In genomic region chr14:84446941-84447641, GRCm38 (mm10) we compare ENCODE assay signal across 9 mouse cellular contexts. TPM values are rescaled to one million over a fixed set of nuclear protein-coding genes. Genes with fewer than 3 reads are reported as not detected.
DNase-seq lines count a peak whose midpoint lies in the region; ATAC-seq and TF ChIP-seq lines count a peak whose summit lies in the region.
"Had no signal": no experiment of that assay in that cellular context is flagged by ENCODE, and none has a peak within 500 bp of the region (broad histone marks: within the 10 kb centered on the region; RNA-seq: fewer than 3 reads in every experiment).

No protein-coding gene starts in this region.

- TF ChIP-seq CTCF in lung, adult 2 months (IDR thresholded peaks at IDR 0.05; ENCODE audit: insufficient read depth, low read length), result peak; percentile 37; the same call in 1 of the 2 replicates

- peak; percentile 50 for DNase-seq in ES-CJ7 (ENCODE audit: low read depth, low spot score)
- peak; percentile 25 for DNase-seq in forelimb bud, embryonic 11.5 days (ENCODE audit: low read depth, low spot score)
- peak; percentile 69 for DNase-seq in heart, postnatal 4 days
- peak; percentile 19 to 65 for DNase-seq in layer of hippocampus, adult 18-20 months (ENCODE audit: low spot score in 2 of 2)
- DNase-seq in lung, adult 2 months, result peak; percentile 58
- DNase-seq in adipocyte (ENCODE audit: low spot score), result no peak

- H3K4me1 ChIP-seq in brown adipose tissue, adult 24 weeks (ENCODE audit: control insufficient read depth, insufficient read depth, insufficient read length, low read length), result no peaks in the 10 kb centered on the region
- H3K4me1 ChIP-seq in lung, adult 2 months (ENCODE audit: control insufficient read depth, insufficient read depth, low read length), result no peaks in the 10 kb centered on the region
- peaks cover 13% of the 10 kb centered on the region for H3K4me1 ChIP-seq in neural tube, embryonic 15.5 days

- TF ChIP-seq POLR2A in lung, adult 2 months (IDR thresholded peaks at IDR 0.05; ENCODE audit: borderline replicate concordance, extremely low read depth, low read depth, low read length), result peak; percentile 6; the same call in 1 of the 2 replicates

- H3K9ac ChIP-seq in neural tube, embryonic 15.5 days (replicated peaks), result peak overlapping the region; percentile 69

- peak overlapping the region; percentile 78 for H3K4me3 ChIP-seq in brown adipose tissue, adult 24 weeks (ENCODE audit: insufficient read depth, low read depth, low read length)
- peak overlapping the region; percentile 85 for H3K4me3 ChIP-seq in lung, adult 2 months (replicated peaks; ENCODE audit: extremely low read depth, low read depth, low read length)
- H3K4me3 ChIP-seq in neural tube, embryonic 15.5 days (replicated peaks), result peak overlapping the region; percentile 68
- H3K4me3 ChIP-seq: myocyte had no signal

- no peak for ATAC-seq in neural tube, embryonic 15.5 days (ENCODE audit: low FRiP score)

- no peaks in the 10 kb centered on the region for H3K36me3 ChIP-seq in neural tube, embryonic 15.5 days

- no peaks in the 10 kb centered on the region for H3K9me3 ChIP-seq in neural tube, embryonic 15.5 days (replicated peaks)

- H3K27ac ChIP-seq in brown adipose tissue, adult 24 weeks (replicated peaks; ENCODE audit: low read depth, low read length), result peak overlapping the region; percentile 29; the same call in 1 of the 2 replicates
- no peak overlapping the region for H3K27ac ChIP-seq in neural tube, embryonic 15.5 days (replicated peaks)

- WGBS in lung, adult 2 months, result 7% methylated on average over 45 of the region's 45 CpGs
- WGBS in neural tube, embryonic 15.5 days, result 5% methylated on average over 45 of the region's 45 CpGs

- H3K4me2 ChIP-seq in neural tube, embryonic 15.5 days, result peak overlapping the region; percentile 81

- H3K27me3 ChIP-seq in neural tube, embryonic 15.5 days (replicated peaks), result no peaks in the 10 kb centered on the region

RNA-seq across cellular contexts. Expression of gene Pcdh17, which starts 3.7 kb away (rescaled TPM):
- polyA plus RNA-seq in brown adipose tissue, adult 24 weeks (2012; ENCODE audit: insufficient read depth, insufficient read length, missing spikeins), result 0.42 and 0.48 TPM in 2 replicates
- 10 to 100 TPM; 20.3 to 21.4 TPM for total RNA-seq in heart, postnatal 4 days (2021)
- total RNA-seq in layer of hippocampus, adult 18-20 months (2021), result 10 to 100 TPM; 39.6 to 41.7 TPM
- 9.1 and 9.3 TPM in 2 replicates for polyA plus RNA-seq in lung, adult 2 months (2012; rRNA removed)
- polyA plus RNA-seq in neural tube, embryonic 15.5 days (2015; fragmentation: Nextera tagmentation; extraction: Ambion mirVana), result 28.6 and 32.8 TPM in 2 replicates
